Mouse (Mus musculus) adrenal gland, postnatal 36 days (tissue): ENCODE measurements around the gene Sirt7. TPM values are rescaled to one million over a fixed set of nuclear protein-coding genes. Genes with fewer than 3 reads are reported as not detected.

ENCODE experiments used
- DNase-seq, 2 experiments: peaks; one replicate each; pipeline ENCODE4 v3.0.0; 2021; ENCODE audit warnings: mixed read lengths in 1 of 2
- total RNA-seq, 2 experiments: library from RNA; stranded (reverse); gene quantifications; 2 replicates each; pipeline ENCODE4 v1.2.3; 2021

The Sirt7 gene
- total RNA-seq, 2 experiments from 2014 or later: 49.6 to 67.0 TPM

DNA sequence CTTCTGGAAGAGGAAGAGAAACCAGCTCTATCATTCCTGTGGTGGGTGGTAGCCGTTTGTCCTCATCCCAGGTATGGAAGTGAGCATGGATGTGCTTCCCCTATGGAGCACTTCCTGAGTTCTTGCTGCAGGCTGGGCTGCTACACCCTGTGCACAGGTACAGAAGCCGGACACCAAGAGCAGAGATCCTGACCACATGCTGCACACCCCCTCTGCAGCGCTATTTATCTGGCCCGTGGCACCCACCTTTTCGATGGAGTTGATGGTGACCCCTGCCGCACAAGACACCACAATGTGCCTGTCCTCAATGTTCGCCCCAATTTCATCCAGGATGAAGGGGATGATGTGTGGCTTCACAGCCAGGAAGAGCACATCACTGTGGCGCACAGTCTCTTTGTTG is 16.8 kb upstream of the Sirt7 start:
- DNase-seq: no peak

DNA sequence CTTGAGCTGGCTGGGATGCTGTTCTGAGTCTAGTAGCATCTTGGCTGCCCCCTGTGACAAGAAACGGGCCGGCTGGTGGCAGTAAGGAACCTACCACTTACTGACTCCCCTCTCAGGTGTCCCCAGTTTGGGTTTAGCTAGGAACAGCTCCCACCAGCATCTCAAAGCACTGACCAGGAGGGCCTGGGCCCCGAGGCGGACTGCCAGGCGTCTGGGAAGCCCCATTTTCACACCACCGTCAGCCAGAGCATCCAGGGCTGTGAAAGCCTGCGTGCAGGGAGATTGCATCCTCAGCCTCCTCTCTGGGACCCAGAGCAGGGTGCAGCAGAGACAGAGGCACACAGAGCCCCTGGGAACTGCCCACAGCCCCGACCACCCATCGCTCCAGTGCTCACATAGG is 16.2 kb upstream of the Sirt7 start:
- no peak for DNase-seq

DNA sequence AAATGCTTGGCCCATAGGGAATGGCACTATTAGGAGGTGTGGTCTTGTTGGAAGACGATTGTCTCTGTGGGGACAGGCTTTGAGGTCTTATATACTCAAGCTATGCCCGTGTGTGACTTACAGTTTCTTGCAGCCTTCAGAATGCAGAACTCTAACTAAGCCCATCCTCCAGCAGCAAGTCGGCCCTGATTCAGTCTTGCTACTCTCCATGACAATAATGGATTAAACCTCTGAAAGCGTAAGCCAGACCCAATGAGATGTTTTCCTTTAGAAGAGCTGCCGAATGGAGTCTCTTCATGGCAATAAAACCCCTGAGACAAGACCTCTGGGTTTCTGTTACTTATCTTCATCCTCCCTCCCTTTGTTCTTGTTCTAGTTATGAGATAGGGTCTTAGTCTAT is 9.8 kb upstream of the Sirt7 start:
- no peak for DNase-seq

DNA sequence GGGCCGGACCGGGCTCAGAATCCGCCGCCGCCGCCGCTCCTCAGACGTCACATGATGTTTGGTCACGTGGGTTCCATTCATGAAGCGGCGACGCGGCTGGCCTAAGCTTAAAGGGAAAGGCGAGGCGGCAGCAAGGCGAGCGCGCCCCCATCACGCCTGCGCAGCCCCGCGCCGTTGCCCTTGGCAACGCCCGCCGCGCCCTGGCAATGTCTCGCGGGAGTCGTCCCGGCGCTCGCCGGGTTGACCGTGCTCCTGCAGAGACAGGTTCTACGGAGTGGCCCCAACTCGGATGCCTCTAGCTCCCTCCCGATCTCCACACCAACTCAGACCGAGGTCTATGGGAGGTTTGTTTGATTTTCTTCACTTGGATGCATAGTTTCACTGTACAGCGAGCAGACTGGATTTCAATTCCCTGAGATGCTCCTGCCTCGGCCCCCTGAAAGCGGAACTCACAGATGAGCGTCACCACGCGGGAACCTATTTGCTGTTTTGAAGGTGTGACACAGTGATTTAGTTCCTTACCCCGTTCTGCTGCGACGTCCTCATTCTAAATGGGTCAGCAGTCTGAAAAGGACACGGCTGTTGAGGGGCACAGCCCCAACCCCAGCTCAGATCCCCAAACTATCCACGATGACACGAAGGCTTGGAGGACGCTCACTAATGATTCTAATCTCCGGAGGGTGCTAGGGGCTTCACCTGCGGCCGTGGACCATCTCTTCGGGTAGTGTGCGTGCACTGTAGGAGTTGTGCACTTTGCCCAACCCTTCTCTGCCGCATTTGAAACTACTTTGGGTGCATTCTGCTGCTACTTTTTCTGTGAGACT is 8.7 kb upstream of the Sirt7 start, which contains the start of gene Mafg:
TSS of gene Mafg (minus strand) at position 81 of the 824 bp plus-strand sequence.
- peak; percentile 95 for DNase-seq

DNA sequence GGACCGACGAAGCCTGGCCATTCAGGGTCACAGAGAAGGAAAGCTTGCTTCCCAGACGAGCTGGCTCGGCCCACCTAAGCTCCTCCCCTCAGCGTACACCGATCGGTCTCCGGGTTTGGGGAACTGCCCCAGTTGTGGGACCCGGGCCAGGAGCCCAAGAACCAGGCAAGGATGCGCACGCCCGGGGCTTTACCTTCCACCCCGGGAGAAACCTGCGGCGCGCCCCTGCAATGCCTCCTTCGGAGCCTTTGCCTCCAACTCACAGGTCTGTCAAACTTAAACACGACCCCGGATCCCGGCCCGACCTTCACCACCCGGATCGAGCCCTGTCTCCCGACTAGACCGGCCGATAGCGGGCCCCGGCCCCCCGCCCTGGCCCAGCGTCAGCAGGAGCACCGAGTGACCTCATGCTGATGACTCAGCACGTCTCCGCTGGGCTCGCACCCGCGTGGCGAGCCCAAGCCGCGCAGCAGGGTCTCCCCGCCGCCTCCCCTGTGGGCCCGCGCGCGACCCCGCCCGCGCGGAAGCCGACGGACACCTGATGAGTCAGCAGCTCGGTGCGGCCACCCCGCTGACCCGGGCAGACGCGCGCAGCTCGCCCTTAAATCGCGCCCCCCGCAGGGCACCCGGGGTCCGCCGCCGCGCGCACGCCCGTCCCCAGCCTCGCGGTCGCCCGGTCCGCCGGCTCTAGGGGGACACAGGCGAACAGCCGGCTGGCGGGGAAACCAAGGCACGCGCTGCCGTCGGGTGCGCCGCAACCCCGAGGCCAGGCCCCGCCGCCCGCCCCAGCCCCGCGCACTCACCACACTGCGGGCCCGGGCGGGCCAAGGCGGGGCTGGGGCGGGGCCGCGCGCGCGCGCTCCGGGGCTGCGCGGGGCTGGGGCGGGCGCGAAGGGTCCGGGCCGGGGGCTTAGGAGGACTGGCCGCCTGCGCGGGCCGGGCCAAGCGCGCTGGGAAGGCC is 7.8 kb upstream of the Sirt7 start:
- peak; percentile 90 to 92 for DNase-seq

DNA sequence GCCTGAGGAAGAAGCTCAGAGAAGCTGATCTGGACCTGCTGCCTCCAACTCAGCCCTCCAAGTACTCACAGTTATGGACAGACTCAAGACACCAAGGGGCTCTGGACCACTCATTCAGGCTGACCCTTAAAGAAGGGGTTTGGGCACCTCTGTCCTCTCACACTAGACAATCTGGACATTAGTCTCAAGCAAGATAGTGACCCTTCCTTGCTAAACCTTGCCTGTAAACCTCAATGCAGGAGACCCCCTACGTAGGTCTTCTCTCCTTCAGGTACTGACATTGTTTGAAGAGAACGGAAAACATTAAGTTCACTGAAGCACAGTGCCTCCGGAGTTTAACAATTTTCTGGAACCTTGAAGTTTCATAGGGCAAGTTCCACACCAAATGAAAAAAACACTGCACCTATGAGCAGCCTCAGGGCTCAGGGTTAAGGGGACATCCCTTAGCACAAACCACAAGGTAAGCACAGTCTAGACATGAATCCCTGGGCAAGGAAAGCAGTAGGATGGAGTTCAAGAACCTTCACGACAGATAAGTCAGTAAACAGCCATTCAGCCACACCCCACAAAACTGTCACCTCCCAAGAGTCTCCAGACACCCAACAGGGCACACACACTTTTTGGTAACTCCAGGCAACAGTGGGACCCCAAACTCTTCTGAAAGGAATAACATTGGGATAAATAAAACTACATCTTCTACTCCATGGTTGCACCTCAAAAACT is 6.8 kb upstream of the Sirt7 start:
- DNase-seq: no peak

DNA sequence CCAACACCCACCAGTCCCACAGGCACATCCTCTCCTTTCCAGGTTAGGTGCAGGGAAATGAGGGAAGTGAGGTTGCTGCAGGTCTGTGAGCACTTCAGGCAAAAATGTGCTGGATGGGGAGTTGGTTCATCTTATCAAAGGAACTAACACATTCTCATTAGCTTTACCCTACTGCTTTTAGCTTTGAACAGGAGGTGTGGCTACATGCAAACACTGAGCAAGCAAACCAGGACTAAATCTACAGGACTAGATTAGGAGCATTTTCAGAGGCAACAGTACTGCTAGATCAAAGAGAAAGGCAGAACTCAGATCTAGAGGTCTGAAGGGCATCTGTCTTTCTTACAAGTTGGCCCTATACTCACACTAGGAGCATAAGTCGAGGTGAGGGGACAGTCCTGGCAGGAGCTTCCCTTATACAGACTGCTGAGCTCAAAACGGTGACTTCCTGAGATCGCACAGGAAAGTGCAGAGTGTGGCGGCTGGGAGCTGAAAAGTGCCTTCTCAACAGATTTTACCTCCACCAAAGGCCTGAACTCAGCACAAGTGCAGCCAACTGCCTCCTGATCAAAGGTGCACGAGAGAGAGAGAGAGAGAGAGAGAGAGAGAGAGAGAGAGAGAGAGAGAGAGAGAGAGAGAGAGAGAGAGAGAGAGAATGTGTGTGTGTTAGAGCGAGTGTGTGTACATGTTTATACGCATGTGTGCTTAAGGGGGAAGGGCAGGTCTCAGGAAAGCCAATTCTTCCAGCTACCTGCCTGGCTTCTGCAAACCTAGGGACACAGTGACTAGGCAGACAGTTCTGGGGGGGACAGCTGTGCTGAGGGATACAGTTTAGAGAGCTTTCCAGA is 6.1 kb upstream of the Sirt7 start:
- DNase-seq: no peak

DNA sequence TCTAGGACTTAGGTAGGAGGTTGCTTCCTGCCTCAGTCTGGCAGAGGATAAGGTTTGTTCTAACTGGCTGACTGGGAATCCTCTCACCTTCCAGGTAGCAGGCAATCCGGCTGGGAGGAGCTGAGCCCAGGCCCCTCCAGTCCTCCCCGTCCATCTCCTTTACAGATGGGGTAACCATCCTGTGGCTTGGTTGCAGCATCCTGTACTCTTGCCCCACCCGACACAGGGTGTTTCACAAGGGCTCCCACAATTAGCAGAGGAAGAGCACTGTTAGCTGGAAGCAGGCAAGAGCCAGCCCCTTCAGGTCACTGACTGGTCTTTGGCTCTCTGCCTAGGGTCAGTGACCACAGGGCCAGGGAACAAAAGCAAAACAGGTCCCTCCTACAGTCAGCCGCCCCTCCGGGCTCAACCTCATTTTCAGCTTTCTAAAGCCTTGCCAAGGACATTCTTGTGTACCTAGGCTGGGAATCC is 5.4 kb upstream of the Sirt7 start:
- DNase-seq: peak; percentile 63 to 73

DNA sequence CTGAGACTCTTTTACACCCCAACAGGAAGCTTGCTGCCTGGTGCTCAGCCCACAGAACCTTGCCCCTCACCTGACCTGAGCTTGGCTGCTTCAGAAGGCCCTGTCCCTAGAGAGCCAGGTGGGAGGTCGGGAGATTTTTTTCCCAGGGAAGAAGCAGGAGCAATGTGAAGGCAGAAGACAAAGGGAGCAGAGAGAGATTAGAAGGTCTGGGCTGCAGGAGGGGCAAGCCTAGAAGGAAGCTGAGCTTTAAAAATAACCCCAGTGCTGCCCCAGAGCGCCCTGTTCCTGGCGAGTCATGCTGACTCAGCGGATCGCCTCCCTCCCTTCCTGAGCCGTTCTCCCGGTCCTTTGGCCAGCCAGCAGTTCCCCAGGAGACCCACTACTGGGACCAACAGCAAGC is 4.9 kb upstream of the Sirt7 start:
- peak; percentile 69 to 83 for DNase-seq

DNA sequence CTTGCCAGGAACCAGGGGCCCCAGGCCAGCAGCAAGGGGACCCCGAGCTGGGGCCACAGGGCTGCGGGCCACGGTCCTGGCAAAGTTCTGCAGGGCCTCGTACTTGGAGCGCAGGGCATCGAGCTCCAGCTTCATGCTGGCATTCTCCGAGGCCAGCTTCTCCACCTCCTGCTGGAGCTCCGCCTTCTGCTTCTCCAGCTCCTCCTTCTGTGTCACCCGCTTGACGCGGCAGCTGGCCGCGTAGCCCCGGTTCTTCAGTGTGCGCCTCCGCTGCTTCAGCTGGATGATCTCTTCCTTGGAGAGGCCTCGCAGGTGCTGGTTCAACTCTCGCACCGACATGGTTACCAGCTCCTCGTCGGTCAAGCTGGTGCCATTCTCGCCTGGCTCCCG is 4.3 kb upstream of the Sirt7 start:
- DNase-seq: peak; percentile 66 to 73

DNA sequence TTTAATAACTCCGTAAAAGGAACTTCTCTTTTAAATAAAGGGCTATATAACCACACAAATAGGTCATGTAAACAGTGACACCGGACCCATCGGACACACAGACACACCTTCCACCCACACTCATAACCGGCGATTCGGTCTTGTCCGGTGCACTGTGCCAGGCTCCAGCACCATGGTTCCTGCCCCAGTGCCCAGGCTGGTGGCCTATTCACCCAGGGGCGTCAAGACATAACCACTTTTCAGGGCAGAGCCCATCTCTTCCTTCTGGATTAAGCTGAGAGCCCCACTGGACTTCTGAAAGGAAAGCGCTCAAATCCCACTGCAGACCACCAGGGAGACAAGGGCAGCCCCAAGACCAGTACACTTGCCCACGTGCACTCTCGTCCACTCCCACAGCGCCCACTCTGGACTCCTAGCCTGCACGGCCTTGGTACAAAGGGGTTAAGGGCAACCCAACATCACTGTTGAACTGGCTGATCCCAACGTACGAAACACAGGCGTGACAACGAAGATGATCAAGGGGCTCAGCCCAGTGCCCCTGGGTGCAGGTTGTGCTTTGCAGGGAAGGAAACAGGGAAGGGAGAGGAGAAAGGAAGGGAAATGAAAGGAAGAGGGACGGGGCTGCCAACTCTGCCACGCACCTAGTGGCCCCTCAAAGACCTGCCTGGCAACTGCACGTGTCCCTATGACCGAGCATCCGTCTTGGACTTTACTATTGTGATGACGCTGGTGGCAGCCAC is 3.7 kb upstream of the Sirt7 start:
- DNase-seq: no peak

DNA sequence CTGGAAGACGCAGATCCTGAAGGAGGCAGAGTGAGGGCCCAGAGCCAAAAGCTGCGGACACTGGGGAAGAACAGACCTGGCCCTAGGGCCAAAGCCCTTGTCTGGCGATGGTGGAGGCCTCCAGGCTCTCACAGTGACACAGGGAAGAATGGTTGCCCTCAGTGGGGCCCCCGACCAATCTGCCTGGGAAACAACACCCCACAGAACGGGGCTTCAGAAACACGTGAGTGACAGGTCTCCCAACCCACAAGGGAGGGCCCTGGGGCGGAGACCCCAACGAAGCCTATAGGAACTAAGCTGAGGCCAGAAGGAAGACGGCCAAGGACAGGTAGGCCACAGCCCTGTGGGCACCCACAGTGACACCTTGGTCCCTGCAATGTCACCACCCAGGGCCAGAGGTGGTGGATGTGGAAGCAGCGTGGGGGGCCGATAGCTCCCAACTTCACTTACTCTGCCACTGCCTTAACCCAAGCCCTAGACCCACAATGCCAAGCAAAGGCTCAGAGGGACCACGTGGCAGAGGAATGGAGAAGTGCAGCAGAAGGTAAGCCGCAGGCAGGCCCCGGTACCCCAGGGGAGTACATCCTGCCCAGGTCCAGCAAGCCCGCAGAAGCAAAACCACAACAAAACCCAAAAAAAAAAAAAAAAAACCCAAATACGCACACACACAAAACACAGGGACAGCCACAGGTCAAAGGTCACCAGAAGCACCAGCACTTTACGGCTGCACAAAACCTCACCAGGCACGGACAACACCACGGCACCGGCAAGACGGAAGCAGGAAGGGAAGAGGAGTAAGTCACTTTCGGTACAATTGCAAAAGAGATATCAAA is 2.6 kb upstream of the Sirt7 start:
- no peak for DNase-seq

DNA sequence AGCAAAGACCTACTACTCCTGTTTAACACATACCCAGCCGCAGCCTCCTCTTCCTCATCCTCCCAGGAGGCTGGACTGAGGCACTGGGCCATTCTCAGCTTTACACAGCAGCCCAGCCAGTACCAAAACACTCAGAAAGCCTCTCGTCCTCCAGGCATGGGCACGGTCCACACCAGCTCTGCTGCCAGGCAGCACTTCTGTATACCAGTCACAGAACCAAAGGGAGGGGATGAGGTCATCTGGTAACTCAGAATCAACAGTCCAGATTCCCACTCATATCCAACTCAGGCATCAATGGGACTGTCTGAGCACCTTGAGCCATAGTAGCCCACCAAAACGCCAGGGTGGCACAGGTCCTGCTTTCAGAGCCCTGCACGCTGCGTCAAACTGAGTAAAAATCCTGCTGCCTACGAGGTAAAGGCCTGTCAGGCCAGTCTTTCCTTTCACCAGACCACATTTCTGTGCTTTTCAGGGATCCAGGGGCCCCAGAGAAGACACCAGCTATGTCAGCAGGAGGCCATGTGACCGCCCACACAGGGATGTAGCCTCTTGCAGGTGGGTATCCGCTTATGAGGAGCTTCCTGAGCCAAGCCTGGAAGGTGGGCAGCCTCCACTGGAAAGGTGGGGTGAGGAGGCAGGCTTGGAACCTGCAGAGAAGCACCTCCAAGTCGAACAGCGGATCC is 1.9 kb upstream of the Sirt7 start:
- no peak for DNase-seq

DNA sequence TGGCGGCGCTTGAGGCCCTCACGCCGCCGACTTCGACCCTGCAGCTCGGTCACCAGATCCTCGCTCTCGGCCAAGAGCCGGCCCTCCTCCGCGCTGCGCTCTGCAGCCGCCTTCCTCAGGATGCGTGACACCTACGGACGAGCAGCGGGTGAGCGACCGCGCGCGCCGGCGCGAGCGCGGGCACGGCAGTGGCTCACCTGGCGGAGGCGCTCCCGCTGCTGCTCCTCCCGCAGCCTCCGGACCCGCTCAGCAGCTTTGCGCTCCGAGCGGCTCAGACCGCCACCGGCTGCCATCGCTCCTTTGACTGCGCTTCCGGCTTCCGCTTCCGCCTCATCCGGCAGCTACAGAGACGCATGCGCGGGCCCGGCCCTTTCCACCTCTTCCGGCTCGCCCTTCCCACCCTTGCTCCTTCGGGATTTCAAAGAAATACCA is 344 bp downstream of the Sirt7 start:
- DNase-seq: peak; percentile 91 to 94

DNA sequence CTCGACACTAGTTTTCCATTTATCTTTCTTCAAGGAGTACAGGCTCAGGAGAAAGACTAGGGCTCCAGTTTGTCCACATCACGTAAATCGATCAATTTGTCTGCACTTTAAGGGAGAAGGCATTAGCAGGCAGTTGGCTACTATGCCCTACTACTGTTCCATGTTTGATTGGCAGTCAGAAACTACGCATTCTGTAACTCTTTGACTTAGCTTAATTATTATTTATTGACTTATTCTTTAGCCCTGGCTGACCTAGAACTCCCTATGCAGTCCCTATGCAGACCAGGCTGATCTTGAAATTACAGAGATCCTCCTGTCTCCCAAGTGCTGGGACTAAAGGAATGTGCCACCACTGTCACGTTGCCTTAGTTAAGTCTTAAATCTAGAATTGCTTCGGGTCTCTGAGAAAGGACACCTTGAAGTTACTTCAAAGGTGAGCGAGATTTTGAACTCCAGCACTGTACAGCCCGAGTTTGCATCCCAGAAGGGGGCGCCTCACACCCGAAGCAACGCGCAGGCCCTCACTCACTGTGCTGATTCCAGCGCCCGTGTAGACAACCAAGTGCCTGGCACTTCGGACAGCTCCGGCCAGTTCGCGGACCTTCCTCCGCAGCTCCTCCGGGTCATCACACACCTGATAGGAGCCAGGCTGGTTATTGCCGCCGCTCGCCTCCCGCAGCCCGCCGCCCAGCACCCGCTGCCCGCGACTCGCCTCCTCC is 920 bp downstream of the Sirt7 start:
- peak; percentile 83 to 84 for DNase-seq

DNA sequence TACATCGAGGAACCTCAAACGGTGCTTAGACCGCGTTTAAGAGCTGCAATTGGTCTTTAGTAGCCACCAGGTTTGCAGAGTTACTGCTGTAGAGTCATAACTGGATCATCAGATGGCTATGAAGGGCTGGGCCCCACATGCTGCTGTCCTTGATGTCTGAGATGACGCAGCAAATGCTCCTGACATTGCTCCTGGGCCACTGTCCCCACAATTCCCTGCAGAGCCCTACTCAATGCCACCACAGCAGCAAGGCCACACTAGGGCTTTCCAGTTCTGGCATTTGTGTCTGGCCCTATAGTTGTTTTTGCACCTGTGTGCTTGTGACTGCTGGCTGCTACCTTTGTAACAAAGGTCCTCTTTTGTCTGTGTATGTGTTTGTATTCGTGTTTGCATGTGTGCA is 2.2 kb downstream of the Sirt7 start:
- peak; percentile 57 to 72 for DNase-seq

DNA sequence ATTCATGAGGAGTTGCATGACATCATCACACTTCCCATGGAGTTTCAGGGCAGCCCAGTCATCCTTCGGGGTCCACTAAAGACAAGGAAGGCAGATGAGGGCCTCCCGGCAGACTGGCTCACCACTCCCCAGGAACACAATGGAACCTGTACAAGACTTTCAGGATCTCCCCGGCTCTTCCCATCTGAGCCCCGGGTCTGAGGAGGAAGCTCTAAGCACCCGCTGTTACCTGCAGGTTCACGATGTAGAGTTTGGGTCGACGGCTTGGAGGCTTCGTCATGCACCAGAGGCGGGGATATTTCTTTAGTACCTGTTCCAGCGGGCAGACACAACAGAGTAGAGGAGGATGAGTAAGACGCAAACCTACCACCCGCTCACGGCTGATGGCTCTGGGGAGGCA is 4.8 kb downstream of the Sirt7 start:
- no peak for DNase-seq
